ENCODE assay signal across 27 mouse cellular contexts in the genomic region with DNA sequence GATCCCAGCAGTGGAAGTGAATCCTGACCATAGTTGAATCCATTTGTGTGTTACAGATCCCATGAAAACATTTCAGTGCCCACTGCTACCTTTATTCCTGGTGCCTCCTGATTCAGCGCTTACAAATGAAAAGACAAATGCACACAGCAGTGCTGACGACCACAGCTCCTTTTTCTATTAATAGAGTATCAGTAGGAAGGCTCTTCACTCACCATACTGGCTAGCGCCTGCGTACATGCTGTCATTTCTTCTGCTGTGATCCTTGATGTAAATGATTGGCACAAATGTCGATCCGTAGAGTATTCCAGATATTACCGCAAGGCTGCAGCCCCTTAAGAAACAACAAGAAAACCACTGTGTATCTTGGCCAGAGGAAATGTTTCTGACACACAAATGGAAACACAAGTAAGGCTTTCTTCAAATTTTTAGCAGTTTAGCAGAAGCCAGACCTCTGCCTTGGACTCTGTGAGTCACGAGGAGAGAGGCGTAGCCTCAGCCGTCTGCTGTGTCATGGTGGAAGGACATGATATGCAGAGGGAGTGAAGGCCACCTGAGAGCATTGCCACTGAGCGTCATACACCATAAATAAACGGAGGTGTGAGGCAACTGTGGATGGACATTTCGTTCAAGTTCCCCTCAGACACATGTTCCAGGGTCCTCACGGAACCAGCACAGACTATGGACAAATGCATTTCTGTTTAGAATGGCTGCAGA. TPM values are rescaled to one million over a fixed set of nuclear protein-coding genes. Genes with fewer than 3 reads are reported as not detected.
DNase-seq lines count a peak whose midpoint lies in the region; ATAC-seq and TF ChIP-seq lines count a peak whose summit lies in the region.
"Had no signal": no experiment of that assay in that cellular context is flagged by ENCODE, and none has a peak within 500 bp of the region (broad histone marks: within the 10 kb centered on the region; RNA-seq: fewer than 3 reads in every experiment).

No protein-coding gene starts in this region.

- no peaks in the 10 kb centered on the region for H3K9me3 ChIP-seq in heart, embryonic 11.5 days (replicated peaks; ENCODE audit: control insufficient read depth, low read length)
- no peaks in the 10 kb centered on the region for H3K9me3 ChIP-seq in intestine, postnatal 0 days (ENCODE audit: control insufficient read depth)
- no peaks in the 10 kb centered on the region for H3K9me3 ChIP-seq in intestine, embryonic 15.5 days
- H3K9me3 ChIP-seq: embryonic facial prominence, embryonic 15.5 days; forebrain, embryonic 15.5 days; hindbrain, embryonic 13.5 days; limb, embryonic 15.5 days; liver, embryonic 15.5 days; lung, embryonic 15.5 days had no signal

- TF ChIP-seq CTCF in intestine, postnatal 0 days (IDR thresholded peaks at IDR 0.05; ENCODE audit: low read depth): no peak

- no peaks in the 10 kb centered on the region for H3K4me1 ChIP-seq in heart, embryonic 11.5 days (ENCODE audit: control insufficient read depth, insufficient read depth, low read length)
- H3K4me1 ChIP-seq in intestine, postnatal 0 days (replicated peaks; ENCODE audit: control insufficient read depth, insufficient read depth, low read length): no peaks in the 10 kb centered on the region
- H3K4me1 ChIP-seq in intestine, embryonic 15.5 days (replicated peaks): no peaks in the 10 kb centered on the region
- H3K4me1 ChIP-seq: embryonic facial prominence, embryonic 15.5 days; forebrain, embryonic 15.5 days; hindbrain, embryonic 13.5 days; limb, embryonic 15.5 days; liver, embryonic 15.5 days; lung, embryonic 15.5 days had no signal

- no peak overlapping the region for H3K4me2 ChIP-seq in heart, embryonic 11.5 days
- H3K4me2 ChIP-seq in intestine, postnatal 0 days (replicated peaks; ENCODE audit: low read depth): no peak overlapping the region
- H3K4me2 ChIP-seq in intestine, embryonic 15.5 days (replicated peaks): no peak overlapping the region
- H3K4me2 ChIP-seq: embryonic facial prominence, embryonic 15.5 days; forebrain, embryonic 15.5 days; hindbrain, embryonic 13.5 days; limb, embryonic 15.5 days; liver, embryonic 15.5 days; lung, embryonic 15.5 days had no signal

- no peaks in the 10 kb centered on the region for H3K36me3 ChIP-seq in heart, embryonic 11.5 days (ENCODE audit: control insufficient read depth, insufficient read depth, low read length)
- peaks cover 9% of the 10 kb centered on the region; the same call in 1 of the 2 replicates for H3K36me3 ChIP-seq in intestine, postnatal 0 days (ENCODE audit: control insufficient read depth, insufficient read depth)
- no peaks in the 10 kb centered on the region for H3K36me3 ChIP-seq in intestine, embryonic 15.5 days
- H3K36me3 ChIP-seq: embryonic facial prominence, embryonic 15.5 days; forebrain, embryonic 15.5 days; hindbrain, embryonic 13.5 days; limb, embryonic 15.5 days; lung, embryonic 15.5 days had no signal

- WGBS in heart, embryonic 11.5 days (ENCODE audit: insufficient replicate concordance): 63% methylated on average over 14 of the region's 14 CpGs
- WGBS in intestine, postnatal 0 days: 84% methylated on average over 14 of the region's 14 CpGs
- WGBS in intestine, embryonic 15.5 days: 88% methylated on average over 14 of the region's 14 CpGs

- intact Hi-C loops in heart, postnatal 25 days (cut with DNase I): no loop called here

- H3K27ac ChIP-seq in heart, embryonic 11.5 days (ENCODE audit: low read depth, low read length): peak overlapping the region; percentile 38; the same call in 1 of the 2 replicates
- H3K27ac ChIP-seq in intestine, postnatal 0 days (ENCODE audit: low read depth, low read length): 0 out of 2 replicates have a peak overlapping the region, but pooled peaks have one; percentile 7
- no peak overlapping the region for H3K27ac ChIP-seq in intestine, embryonic 15.5 days
- H3K27ac ChIP-seq: embryonic facial prominence, embryonic 15.5 days; forebrain, embryonic 15.5 days; hindbrain, embryonic 13.5 days; kidney, postnatal 0 days; limb, embryonic 15.5 days; liver, embryonic 15.5 days; lung, embryonic 15.5 days had no signal

- no peaks in the 10 kb centered on the region for H3K27me3 ChIP-seq in heart, embryonic 11.5 days (ENCODE audit: control insufficient read depth, insufficient read depth, low read length)
- H3K27me3 ChIP-seq in intestine, postnatal 0 days (replicated peaks; ENCODE audit: control insufficient read depth, insufficient read depth, low read length): no peaks in the 10 kb centered on the region
- no peaks in the 10 kb centered on the region for H3K27me3 ChIP-seq in intestine, embryonic 15.5 days (replicated peaks)
- H3K27me3 ChIP-seq: CH12.LX; embryonic facial prominence, embryonic 15.5 days; forebrain, embryonic 15.5 days; hindbrain, embryonic 13.5 days; limb, embryonic 15.5 days; liver, embryonic 15.5 days; lung, embryonic 15.5 days had no signal

- no peak; the same call in 1 of the 2 replicates for ATAC-seq in heart, embryonic 11.5 days (replicated peaks; ENCODE audit: insufficient number of reproducible peaks, low FRiP score, low TSS enrichment)
- 0 out of 2 replicates have a peak, but pooled peaks have one; percentile 66 for ATAC-seq in intestine, postnatal 0 days
- no peak for ATAC-seq in intestine, embryonic 15.5 days
- no peak for ATAC-seq in cerebellum, adult (ENCODE audit: insufficient number of reproducible peaks, low FRiP score, low TSS enrichment)
- ATAC-seq: activated CD4-positive, CD25-positive, alpha-beta regulatory T cell, adult 4 months; forebrain, embryonic 15.5 days had no signal

- no peak overlapping the region for H3K4me3 ChIP-seq in heart, embryonic 11.5 days (ENCODE audit: low read depth, low read length)
- H3K4me3 ChIP-seq in intestine, postnatal 0 days (ENCODE audit: low read depth, low read length): no peak overlapping the region
- H3K4me3 ChIP-seq in intestine, embryonic 15.5 days (replicated peaks): no peak overlapping the region
- H3K4me3 ChIP-seq: embryonic facial prominence, embryonic 15.5 days; forebrain, embryonic 15.5 days; hindbrain, embryonic 13.5 days; limb, embryonic 15.5 days; liver, embryonic 15.5 days; lung, embryonic 15.5 days had no signal

- H3K9ac ChIP-seq in heart, embryonic 11.5 days (ENCODE audit: low read depth, low read length): no peak overlapping the region
- no peak overlapping the region for H3K9ac ChIP-seq in intestine, postnatal 0 days (ENCODE audit: low read depth, low read length)
- H3K9ac ChIP-seq in intestine, embryonic 15.5 days: no peak overlapping the region
- H3K9ac ChIP-seq: embryonic facial prominence, embryonic 15.5 days; forebrain, embryonic 15.5 days; hindbrain, embryonic 13.5 days; limb, embryonic 15.5 days; liver, embryonic 15.5 days; lung, embryonic 15.5 days had no signal

- no peak for DNase-seq in heart, postnatal 25 days (ENCODE audit: low spot score)
- DNase-seq in adrenal gland, postnatal 25 days: peak; percentile 24
- no peak for DNase-seq in thymus, adult 18-20 months
- DNase-seq: B cell, adult 2 months; cerebellum, adult 11 months; cerebellum, adult 9-11 months; gastrocnemius, postnatal 14 days; kidney, adult 2 months; left cerebral cortex, postnatal 4 days; lung, postnatal 4 days; midbrain, embryonic 14.5 days; right cerebral cortex, postnatal 25 days; spleen, adult 18-20 months had no signal

RNA-seq across cellular contexts. Expression of a gene that starts 27.3 kb away (rescaled TPM):
- polyA plus RNA-seq in heart, embryonic 11.5 days (2014; fragmentation: Nextera tagmentation; extraction: Ambion mirVana): 11.7 and 12.8 TPM in 2 replicates
- total RNA-seq in heart, postnatal 25 days (2021): 1 to 10 TPM; 8.1 to 9.1 TPM
- 59.3 and 73.8 TPM in 2 replicates for polyA plus RNA-seq in intestine, postnatal 0 days (2015; fragmentation: Nextera tagmentation; extraction: Ambion mirVana)
- polyA plus RNA-seq in intestine, embryonic 15.5 days (2015; fragmentation: Nextera tagmentation; extraction: Ambion mirVana): 10.6 and 11.1 TPM in 2 replicates
- total RNA-seq in adrenal gland, postnatal 25 days (2021): 13.9 and 17.2 TPM in 2 replicates
- total RNA-seq: megakaryocyte-erythroid progenitor cell, adult 5-6 weeks had no signal
- polyA plus RNA-seq: activated CD4-positive, CD25-positive, alpha-beta regulatory T cell, adult 4 months had no signal

RNA-seq across cellular contexts. Expression of a gene that starts 59.1 kb away (rescaled TPM):
- polyA plus RNA-seq in heart, embryonic 11.5 days (2014; fragmentation: Nextera tagmentation; extraction: Ambion mirVana): 44.4 and 51.4 TPM in 2 replicates
- total RNA-seq in heart, postnatal 25 days (2021): 10 to 100 TPM; 23.8 to 27.7 TPM
- 17.2 and 23.4 TPM in 2 replicates for polyA plus RNA-seq in intestine, postnatal 0 days (2015; fragmentation: Nextera tagmentation; extraction: Ambion mirVana)
- 13.0 and 14.4 TPM in 2 replicates for polyA plus RNA-seq in intestine, embryonic 15.5 days (2015; fragmentation: Nextera tagmentation; extraction: Ambion mirVana)
- total RNA-seq in adrenal gland, postnatal 25 days (2021): 12.4 and 13.2 TPM in 2 replicates
